Mouse (Mus musculus): ENCODE results near the gene Mlph.
A peak's percentile ranks its signal among the peaks of the same experiment; 100 is the strongest.

Gene Mlph

DNA sequence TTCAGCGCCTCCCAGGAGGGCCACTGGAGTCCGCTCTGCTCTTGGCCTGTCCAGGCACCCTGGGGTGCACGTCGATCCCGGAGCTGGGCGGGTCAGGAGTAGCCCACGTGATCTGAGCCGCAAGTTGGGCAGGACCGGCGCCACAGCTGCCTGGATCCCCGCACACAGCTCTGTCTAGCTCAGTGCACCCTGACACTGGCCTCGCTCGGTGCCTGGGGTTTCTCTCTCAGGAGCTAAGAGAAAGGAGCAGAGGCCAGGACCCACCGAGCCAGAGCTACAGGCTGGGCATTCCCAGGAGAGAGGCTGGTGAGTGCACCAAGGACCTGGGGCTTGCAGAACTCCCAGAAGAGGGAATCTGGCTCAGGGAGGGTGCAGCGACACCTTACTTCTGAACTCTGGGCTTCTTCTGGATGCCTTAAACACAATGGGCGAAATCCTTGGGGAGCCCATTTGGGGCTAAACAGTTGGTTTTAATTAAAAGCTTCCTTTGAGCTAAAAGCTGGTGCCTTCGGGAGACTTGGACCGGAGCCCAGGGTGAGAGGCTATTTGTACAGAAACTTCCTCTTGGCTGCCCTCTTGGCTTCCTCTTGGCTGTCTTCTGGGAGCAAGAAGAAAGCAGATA lies at the start of gene Mlph:
Mlph (plus strand) TSS at position 138 of the 622 bp plus-strand sequence.
- DNase-seq = no peak

DNA sequence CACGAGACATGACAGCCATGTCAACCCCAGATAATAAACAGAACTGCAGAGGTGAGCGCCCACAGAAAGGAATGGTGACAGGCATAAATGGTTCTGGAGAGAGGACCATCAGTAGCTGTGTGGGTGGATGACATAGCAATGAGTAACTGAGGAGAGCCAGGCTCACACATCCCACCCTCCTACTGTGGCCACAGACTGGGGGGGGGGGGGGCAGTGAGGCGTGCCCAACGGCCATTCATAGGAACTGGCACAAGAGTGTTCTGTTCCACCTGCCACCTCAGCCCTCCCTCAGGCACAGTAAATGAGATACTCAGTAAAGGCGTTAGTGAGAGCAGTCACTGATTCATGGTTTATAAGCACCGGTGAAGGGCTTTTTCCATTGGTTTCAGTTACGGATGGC lies 48.2 kb upstream of the Mlph start:
- no peak for DNase-seq

DNA sequence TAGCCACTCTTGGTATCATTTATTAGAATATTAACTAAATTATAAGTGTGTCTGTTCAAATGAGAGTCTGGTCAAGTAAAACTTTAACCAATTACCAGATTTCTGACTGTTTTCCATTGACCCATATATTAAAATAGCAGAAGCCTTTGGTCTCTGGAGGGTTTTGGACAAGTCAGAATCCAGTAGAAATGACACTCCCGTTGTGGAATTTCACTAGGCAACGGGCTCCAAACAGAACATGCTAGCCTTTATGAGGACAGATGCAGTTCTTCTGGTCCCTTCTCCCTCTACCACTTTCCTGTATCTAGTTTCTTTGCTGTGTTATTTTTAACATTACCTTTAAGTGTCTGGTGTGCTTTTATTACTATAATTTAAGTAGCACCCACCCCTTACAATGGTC lies 44.3 kb upstream of the Mlph start:
- DNase-seq = no peak

DNA sequence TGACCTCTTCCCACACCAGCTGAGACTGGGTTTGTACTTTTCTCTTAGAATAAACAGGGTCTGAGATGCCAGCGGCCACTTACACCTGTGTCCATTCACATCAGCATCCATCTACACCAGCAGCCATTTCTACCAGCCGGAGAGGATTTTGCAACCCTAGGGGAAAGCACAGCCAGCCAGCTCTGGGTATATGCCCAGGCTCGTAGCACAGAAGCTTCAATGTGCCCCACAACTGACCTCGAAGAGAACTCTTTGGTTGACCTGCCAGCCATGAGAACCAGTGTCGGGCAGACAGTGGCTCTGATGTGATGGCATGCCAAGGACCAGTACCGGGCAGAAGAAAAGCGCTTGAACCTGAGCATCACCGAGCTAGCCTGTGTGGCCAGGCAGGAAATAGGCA lies 39.5 kb upstream of the Mlph start:
- no peak for DNase-seq

DNA sequence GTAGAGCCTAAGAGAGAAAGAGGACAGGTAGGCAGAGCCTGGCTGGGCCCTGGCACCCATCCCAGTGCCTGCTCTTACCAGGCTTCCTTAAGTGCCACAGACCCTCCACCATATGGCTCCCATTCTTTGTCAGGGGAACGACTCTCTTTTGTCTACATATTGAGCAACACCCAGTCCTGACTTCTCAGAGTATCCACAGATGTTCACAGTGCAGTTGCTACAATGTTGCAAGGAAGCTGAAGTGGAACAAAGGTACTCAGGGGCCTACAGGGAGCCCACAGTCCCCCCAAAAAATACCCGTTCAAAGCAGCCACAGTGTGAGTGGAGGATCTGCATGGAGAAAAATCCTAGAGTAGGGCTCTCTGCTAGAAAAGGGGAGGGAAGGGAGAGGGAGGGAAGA lies 38.9 kb upstream of the Mlph start:
- DNase-seq = no peak

DNA sequence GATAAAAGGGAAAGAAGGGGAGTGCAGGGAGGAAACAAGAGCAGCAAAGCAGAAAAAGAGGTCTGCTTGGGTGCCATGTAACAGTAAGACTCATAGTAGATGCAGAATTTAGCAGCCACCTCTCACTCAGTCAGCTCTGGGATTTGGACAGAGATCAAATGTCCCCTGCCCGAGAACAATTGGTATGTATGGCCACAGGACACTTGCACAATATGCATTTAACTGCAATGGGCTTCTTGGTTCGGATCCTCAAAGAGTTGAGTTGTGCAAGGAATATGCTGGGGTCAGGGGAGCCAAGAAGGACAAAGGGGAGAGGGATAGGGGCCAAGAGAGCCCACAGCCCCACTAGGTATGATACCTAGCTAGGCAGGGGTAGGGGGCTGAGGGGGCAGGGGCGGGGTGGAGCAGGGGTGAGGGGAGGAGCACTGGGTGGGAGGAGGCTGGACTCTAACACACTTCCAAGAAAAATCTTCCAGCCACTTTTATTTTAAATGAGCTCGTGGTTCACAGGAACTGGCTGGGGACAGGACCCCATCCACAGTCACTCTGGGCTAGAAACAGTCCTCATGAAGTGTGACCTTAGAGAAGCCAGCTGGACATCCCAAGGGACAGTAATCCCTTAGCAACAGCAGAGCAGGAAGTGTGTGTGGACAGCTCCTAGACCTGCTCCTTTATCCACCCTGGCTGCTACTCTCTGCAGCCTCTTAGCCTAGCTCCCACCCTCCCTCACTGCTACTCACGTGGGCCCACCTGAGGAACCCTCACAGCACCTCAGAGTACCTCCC lies 38.2 kb upstream of the Mlph start:
- no peak for DNase-seq

DNA sequence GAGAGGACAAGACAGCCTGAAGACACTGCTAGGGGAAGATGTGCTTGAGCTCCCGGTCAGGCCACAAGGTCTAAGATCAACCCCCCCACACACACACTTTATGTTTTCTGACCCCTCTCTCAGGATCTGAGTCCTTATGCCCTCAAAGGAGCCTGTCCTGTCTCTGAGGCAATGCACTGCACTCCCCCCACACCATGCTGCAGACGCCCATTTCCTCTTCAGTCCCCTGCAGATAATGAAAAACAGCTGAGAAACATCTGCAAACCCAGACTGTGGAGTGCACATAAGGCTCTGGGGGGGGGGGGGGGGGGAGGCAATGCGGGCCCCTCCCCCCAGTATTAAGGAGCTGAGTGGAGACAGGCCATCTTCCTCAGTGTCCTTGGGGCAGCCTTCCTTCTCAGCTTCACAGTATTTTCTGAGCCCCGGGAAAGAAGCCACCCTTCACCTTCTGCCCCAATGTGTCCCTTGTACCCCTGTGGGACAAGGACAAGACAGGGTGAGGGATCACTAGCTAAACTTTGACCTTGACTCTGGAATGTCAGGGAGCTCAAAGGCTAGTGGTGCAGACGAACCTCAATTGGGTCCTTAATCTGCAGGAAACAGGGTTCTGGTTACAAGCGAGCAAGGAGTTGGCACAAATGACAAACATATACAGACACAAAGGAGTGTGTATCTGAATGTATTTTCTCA lies 29.0 kb upstream of the Mlph start:
- no peak for DNase-seq

DNA sequence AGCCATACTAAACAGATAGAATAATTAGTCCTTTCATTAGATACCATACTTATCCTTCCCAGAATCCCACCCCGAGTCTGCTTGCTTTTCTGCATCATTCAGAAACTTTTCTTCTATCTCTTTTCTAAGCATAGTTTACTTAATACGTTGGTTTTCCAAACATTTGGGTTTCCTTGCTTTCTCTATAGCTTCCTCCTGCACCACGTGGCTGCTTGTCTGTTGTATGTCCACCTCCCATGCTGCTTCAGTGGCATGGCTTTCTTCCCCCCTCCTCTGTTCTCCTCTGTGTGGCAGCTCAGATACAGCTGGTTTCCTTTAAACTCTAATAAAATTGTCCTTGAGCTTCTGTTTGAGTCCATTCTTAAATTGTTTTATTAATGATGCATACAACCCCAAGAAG lies 20.4 kb upstream of the Mlph start:
- DNase-seq = no peak

DNA sequence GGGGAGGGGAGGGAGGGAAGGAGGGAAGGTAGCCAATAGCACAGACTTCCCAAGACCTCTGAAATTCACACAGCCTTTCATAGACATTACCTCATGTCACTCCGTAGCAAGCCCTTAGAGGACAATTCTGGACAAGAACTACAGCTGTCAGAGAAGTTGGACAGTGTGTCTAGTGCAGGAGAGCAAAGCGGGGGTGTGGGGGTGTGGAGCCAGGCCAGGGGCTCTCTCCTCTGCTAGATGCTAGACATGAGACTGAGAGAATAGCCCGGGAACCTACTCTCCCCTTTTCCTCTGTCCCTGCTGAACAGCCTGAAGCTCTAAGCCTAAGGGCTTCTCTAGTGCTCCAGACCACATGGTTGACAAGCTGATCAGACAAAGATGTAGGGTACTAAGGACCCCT lies 19.9 kb upstream of the Mlph start:
- DNase-seq = no peak

DNA sequence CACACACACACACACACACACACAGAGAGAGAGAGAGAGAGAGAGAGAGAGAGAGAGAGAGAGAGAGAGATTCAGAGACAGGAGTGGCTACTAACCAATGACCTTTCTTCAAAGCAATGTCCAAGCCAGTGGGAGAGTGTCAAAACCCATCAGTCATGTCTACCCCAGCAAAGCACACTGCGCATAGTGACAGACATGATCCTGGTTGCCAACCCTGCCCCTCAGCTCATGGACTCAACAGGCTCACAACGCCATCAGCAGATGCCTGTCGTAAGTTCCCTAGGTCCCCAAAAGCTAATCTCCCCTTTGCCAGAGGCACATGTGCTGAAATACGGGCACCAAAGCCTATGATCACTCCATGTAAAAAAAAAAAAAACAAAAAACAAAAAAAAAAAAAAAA lies 18.6 kb upstream of the Mlph start:
- no peak for DNase-seq

DNA sequence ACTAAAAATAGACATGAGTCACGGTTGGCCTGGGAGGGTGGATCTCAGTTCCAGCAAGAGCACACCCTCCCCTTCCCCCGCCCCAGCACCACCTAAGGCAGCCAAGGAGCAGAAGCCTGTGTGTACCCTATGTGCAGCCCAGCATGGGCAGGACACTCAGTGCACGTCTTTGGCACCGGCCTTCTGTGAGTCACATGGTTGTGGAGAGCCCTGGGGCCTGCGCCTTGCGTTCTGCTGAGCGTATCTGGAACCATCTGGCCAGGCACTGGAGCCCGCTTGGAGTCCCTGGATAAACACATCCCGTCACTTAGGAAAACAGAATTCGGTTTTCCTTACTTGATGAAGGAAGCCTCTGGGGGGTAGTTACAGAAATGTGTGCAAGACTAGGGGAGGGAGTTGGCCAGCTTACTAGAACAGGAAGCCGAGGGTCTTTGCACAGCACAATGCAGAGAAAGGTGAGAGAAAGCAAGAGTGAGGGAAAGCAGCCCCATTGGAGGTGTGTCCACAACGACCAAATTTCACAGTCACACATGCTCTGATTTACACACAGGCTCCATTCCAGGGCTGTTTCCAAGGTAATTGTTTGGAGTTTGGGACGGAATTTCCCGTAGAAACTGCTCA lies 18.0 kb upstream of the Mlph start:
- DNase-seq = no peak

DNA sequence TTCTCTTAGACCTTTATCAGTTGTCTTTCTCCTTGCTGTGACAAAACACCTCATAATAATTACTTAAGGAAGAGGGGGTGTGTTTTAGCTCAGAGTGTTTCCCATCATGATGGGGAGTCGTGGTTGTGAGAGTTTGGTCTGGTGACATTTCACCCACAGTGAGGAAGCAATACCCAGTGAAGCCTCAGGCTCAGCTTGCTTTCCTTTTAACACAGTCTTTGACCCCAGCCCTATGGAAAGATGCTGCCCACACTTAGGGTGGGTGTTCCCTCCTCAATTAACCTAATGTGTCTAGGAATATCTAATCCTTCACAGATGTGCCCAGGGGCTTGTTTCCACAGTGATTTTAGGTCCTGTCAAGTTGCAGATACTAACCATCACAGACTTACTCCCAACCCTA lies 16.9 kb upstream of the Mlph start:
- DNase-seq = no peak

DNA sequence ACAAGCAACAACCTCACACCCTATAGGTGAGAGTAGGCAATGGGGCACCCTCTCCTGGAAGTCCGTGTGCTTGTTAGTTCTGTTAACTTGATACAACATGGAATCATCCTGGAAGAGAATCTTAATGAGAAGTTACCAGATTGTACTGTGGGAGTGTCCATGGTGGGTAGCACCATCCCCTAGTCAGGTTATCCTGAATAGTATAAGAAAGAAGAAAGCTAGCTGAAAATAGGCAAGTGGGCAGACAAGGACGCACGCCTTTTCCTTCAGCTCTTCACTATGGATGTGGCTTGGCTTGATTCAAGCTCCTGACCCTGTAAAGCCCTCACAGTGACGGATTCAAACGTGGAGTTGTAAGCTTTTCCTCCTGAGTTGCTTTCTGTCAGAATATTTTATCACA lies 15.1 kb upstream of the Mlph start:
- DNase-seq = no peak

DNA sequence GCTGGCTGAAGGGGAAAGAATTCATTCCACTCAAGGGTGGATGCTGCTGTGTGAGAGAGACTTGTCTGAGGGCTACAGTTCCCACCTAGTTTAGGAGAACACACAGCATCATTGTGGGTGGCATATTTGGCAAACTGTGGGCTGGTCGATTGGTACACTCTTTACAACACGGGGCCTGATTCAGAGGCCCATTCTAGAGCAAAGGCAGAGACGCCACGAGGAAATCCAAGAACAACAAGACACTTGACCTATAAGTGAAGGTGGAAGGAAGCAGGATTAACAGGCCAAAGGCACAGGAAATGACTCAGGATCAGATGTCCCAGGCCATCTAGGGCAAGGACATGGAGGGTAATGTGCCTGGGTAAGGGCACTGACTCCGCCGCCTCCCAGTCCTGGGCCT lies 14.5 kb upstream of the Mlph start:
- DNase-seq = no peak

DNA sequence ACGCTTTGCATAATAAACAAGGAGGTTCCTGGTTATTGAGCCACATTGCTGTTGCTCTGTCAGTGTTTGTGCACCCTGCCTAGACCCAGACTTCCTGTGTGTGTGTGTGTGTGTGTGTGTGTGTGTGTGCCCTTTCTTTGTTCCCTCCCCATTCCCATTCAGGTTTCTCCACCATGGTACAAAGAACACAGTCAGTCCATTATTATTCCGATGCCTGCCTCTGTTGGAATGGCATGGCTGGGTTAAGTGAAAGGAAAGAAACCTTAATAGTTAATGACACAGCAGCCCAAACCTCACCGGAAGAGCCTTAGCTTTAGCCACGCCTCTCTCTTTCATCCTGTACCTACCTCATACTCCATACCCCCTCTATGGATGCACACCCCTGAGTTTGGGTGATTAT lies 13.6 kb upstream of the Mlph start:
- no peak for DNase-seq

DNA sequence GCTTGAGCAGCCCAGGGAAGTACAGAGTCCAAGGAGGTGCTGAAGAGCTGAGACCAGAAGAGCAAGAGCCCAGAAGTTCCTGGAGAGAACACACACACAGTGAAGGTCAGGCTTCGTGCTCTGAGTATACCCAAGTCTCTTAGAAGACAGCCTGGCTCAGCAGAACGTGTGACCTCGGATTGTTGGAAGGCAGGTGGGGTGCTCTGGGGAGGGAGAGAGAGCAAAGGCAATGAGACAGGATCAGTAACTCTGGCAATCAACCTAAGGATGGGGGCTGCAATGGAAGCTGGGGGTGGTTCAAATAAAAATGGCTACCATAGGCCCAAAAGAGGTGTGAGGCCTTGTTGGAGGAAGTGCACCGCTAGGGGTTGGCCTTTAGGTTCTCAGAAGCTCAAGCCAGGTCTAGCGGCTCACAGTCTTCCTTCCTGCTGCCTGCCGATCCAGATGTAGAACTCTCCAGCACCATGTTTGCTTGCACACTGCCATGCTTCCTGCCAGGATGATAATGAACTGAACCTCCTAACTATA lies 13.1 kb upstream of the Mlph start:
- DNase-seq = no peak

DNA sequence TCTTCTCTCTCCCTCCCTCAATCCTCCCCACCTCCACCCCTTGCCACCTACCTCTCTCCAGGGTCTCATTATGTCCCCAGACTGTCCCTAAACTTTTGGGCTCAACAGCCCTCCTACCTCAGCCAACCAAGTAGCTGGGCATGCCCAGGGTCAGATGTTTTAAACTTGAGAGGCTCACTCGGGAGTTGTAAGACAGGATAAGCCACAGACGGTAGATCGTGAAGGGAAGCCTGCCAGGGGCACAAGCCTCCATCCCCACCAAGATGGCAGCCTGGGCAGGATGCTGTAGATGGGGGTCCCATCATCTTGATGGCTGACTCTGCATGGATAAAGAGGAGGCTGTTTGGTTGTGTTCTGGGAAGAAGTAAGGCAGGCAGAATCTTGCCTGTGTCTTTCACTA lies 12.1 kb upstream of the Mlph start:
- DNase-seq = no peak

DNA sequence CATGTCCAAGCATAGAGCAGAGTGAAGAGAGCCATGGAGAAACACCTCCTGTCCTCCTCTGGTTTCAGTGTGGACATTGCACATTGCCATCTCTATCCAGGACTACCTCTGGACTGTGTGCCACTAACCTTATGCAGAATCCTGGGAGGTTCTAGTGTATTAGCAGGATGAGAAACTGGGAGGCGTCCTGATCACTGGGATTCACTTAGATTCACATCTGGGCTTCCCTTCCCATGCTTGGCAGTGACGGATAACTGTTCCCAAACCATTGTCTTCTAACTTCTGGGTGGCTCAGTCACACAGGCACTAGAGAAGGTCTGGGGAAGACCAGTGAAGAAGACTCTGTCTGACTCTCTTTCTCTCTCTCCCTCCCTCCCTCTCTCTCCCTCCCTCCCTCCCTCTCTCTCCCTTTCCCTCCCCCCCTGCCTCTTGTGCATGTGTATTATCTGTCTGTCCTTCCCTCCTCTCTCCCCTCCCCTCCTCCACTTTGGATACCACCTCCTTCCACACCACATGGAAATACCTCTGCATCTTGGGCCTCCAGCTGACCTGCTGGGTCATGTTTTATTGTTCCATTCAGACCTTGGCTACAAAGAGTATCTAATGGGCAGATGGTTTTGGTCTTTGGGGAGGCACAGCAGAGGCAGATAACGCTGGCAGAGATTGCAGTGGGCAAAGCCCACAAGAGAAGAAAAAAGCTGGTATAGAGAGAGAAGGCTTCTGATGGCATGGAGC lies 11.5 kb upstream of the Mlph start:
- no peak for DNase-seq

DNA sequence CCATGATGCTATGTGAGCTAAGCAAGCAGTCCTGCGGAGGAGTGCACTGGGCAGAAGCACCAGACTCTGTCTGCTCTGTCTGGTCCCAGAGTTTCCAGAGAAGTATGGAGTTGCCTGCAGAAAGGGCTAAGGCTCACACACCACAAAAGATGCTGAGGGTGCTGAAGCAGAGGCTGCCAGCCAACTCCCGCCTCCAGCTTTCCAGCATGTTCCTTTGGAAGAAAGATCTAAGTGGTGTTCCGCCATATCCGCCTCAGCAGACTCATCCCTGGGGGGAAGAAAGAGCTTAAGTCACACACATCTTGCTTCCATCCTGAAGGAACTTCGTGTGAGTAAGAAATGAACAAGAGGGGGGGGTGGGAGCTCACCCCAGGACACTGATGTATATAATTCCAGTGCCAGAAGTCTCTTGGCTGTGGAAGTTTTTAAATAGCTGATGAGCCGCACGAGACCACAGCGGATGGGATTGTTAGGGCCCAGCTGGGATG lies 10.9 kb upstream of the Mlph start:
- DNase-seq = no peak

DNA sequence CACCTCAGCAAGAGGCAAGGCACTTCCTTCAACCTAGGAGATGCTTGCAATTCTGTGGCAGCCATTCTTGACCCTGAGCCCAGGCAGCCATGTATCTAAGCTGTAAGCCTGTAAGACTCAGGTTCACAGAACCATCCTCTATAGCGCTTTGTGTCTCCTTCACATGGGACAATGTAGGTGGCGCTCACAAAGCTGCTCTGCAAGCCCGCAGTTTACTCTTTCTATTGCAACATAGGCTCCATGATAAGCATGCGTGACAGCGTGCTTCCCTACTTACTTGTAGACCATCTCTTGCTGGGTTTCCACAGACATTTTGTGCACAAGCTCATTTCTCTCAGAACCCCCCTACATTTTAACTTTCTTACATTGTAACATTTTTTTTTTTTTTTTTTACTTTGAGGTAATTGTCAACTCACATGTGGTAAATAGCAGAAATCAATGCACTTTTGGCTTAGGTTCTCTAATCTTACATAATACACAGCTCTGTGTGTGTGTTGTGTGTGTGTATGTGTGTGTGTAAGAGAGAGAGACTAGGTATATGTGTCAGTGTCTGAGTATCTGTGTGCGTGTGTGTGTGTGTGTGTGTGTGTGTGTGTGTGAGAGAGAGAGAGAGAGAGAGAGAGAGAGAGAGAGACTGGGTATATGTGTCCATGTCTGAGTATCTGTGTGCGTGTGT lies 10.0 kb upstream of the Mlph start:
- no peak for DNase-seq

DNA sequence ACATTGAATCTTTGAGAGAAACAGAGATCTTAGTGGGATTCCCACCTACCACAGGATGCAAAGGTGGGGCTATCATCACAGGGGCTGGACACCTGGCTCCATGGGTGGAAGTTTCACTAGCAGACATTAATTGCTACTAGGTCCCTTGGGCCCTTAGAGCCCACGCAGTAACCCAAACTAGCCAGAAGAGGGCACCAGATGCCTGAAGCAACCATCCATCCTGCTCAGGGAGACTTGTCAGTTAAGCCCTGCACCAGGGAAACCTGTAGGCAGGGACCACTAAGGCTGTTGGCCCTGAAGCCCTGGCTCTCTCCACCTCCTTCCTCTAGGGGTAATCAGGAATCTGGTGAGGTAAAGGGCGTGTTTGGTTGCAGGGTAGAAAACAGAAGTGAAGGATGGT lies 8.5 kb upstream of the Mlph start:
- peak in 1 of 2 experiments; percentile 28 for DNase-seq

DNA sequence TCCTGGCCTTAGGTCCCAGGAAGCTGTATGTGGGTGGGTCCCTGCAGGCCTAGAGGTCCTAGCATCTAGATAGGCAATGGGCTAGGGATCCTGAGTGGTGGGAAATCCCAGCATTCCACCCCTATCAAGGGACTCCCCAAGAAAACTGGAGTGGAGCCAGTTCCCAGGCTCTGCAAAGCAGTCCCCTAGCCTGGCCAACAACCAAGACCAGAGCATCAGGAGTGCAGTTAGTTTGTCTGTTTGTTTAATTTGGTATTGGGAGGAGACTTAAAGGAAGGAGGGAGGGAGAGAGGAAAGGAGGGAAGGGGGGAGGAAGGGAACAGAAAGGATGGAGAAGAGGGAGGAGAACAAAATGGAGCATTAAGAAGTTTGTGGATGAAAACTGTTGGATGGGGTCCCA lies 5.7 kb upstream of the Mlph start:
- DNase-seq = no peak

Measured in thymus, postnatal 36 days (tissue).